Mouse (Mus musculus) ES-E14 (cell line): ENCODE measurements around the gene Stox2.

Experiments
- ZC3H11A ChIP-seq: IDR thresholded peaks from 2 replicates; pipeline ENCODE4 v1.6.1; 2012; ENCODE audit warnings: low read depth, mild to moderate bottlenecking, inconsistent platforms, low read length, borderline replicate concordance
- ZNF384 ChIP-seq: IDR thresholded peaks from 2 replicates; pipeline ENCODE4 v1.6.1; 2012; ENCODE audit warnings: low read depth, low read length, inconsistent platforms

GRCm38 (mm10) chr8:47178785-47179184 is 267.4 kb downstream of the Stox2 start:
- TF ChIP-seq ZNF384 (no peak), ZC3H11A (no peak)
